Mouse (Mus musculus): ENCODE data around the gene Dazap2. TPM values are rescaled to one million over a fixed set of nuclear protein-coding genes. Genes with fewer than 3 reads are reported as not detected.

Gene Dazap2
- polyA plus RNA-seq (2017; shearing (Covaris generic)) = 100 to 1,000 TPM; 557 to 627 TPM

DNA sequence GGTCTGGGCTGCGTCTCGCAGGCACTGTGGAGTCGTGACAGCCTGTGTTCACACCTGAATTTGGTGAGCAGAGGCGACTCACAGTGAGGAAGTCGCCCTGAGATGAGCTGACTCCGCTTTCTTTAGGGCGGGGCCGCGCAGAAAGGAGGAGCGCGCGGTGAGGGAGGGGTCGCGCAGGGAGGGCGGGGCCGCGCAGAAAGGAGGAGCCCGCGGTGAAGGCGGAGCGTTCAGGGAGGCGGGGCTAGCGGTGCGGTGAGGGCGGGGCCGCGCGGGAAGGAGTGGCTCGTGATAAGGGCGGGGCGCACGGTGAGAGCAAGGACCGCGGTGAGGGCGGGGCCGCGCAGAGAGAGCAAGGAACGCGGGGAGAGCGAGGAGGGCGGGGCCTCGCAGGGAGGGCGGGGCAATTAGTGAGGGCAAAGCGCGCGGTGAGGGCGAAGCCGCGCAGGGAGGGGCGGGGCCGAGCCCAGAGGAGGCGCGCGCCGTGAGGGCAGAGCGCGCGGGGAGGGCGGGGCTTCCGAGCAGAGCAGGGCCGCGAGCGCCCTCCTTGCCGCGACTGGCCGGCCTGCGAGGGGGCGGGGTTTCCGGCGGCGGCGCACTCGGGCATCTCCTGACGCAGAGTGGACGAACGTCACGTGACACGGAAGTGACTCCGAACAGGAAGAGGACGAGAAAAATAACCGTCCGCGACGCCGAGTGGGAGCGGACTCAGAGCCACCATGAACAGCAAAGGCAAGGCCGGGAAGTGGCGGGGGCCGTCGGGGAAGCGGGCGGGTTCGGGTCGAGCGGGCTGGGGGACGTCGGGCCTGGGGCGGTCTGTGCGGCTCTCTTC is at the start of gene Dazap2:
TSS of gene Dazap2 (plus strand) at position 354 of the 829 bp plus-strand sequence.

DNA sequence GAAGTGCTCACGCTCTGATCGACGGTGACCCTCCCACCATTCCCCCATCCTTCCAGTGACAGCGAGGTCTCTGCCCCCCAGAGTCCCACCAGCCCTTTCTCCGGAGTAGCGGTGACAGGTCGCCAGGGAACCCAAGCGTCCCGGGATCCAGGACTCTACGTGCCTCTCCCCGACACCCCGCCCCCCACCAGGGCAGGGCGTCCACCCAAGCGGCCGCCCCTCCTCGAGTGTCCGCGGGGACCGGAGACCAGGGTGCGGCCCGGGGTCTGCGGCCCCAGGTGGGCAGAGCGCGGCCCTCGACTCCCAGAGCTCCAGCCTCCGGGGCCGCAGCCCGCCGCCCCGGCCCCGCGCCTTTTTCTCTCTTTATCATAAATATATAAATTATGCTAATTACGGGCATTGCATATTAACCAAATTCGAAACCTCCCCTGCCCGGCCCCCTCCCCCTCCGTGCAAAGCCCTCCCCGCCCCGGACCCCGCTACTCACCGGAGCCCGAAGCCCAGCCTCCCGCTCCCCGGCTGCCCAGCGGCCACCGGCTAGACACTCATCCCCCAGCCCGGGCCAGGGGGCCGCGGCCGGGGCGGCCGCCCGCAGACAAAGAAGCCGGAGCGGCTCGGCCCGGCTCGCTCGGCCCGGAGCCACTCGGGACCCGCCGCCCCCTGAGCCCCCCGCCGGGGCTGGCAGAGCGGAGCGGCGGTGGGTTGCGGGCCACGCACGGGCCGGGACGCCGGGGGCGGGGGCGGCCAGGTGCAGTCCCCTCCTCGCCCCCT is 15.7 kb upstream of the Dazap2 start, which contains the start of gene Pou6f1:
TSS of gene Pou6f1 (minus strand) at position 709 of the 771 bp plus-strand sequence.

DNA sequence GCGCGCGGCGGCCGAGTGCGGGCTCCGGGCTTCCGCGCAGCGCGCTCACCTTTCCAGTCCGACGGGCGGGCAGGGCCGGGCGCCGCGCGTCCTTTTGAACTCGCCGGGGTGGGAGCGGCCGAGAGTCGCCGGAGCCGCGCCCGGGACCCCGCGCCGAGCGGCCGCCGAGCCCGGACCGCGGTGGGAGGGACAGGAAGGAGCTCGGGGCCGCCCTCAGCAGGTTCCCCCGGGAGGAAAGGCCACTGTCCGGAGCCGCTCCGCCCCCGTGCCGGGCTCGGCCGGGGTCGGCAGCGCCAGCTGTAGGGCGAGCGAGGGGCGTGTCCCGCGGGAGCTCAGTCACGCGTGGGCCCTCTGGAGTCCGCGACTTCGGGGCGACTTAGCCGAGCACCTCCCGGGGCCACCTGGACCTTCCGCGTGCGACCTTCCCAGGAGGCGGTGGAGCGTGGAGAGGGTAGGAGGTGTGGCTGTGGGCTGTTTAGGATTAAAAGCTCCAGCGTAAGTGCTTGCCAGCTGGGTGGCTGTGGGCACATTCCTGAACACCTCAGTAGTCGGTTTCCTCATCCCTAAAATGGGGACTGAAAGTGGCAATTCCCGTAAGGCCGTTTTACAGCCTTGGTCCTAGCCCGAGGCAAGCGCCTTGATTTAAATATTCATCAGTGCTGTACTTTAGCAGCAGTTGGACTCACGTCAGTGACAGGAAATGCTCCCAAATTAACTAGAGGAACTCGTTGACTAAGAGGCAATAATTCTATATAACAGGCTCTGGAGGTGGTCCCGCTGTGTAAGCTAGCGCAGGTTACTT is 21.8 kb downstream of the Dazap2 start, which contains the start of gene Smagp:
TSS of gene Smagp (minus strand) at position 241 of the 802 bp plus-strand sequence.

DNA sequence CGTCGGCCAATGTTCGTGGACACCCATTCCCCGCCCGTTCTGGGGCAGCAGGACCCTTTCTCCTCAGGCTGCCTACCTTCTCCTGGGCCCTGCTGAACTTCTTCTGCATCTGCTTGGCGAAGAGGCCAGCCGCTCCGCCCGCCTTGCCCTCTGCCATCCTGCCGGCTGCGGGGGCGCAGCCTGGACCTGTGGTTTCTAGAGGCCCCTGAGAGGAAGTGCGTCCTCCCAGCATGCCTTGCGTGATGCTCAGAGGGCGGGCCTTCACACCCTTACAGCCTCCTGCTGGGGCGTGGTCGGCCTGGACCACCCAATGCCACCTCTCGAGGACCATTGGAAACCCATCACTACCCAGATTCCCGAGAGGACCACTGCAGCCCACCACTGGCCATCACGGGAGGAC is 54.2 kb downstream of the Dazap2 start, which contains the start of gene Bin2:
TSS of gene Bin2 (minus strand) at position 217 of the 400 bp plus-strand sequence.

Other genes with a start within 250 kb of the Dazap2 start
- gene Gm5475, start 193.2 kb upstream of the Dazap2 start, polyA plus RNA-seq (2017; shearing (Covaris generic)) = 1 to 10 TPM in 1 of 2 experiments, under 1 TPM in 1; 0.68 to 2.5 TPM
- gene Slc11a2, start 190.3 kb upstream of the Dazap2 start, polyA plus RNA-seq (2017; shearing (Covaris generic)) = 10 to 100 TPM; 23.2 to 36.7 TPM
- 10 to 100 TPM; 38.1 to 40.7 TPM for gene Letmd1, start 146.3 kb upstream of the Dazap2 start, polyA plus RNA-seq (2017; shearing (Covaris generic))
- 1 to 10 TPM; 4.3 to 8.5 TPM for gene Csrnp2, start 119.9 kb upstream of the Dazap2 start, polyA plus RNA-seq (2017; shearing (Covaris generic))
- gene Tfcp2, start 63.3 kb upstream of the Dazap2 start, polyA plus RNA-seq (2017; shearing (Covaris generic)) = 10 to 100 TPM in 1 of 2 experiments, 1 to 10 TPM in 1; 10.0 to 10.5 TPM
- gene Pou6f1, start 15.4 kb upstream of the Dazap2 start, polyA plus RNA-seq (2017; shearing (Covaris generic)) = 10 to 100 TPM; 20.7 to 34.9 TPM
- gene Smagp, start 21.6 kb downstream of the Dazap2 start, polyA plus RNA-seq (2017; shearing (Covaris generic)) = 1 to 10 TPM in 1 of 2 experiments, under 1 TPM in 1; 0.82 to 1.4 TPM
- 100 to 1,000 TPM; 640 to 761 TPM for gene Bin2, start 54.2 kb downstream of the Dazap2 start, polyA plus RNA-seq (2017; shearing (Covaris generic))
- 10 to 100 TPM in 1 of 2 experiments, 1 to 10 TPM in 1; 4.3 to 14.3 TPM for gene Cela1, start 72.6 kb downstream of the Dazap2 start, polyA plus RNA-seq (2017; shearing (Covaris generic))
- gene Galnt6, start 114.0 kb downstream of the Dazap2 start, polyA plus RNA-seq (2017; shearing (Covaris generic)) = 100 to 1,000 TPM; 148 to 178 TPM
- 10 to 100 TPM; 12.1 to 17.9 TPM for gene Slc4a8, start 146.4 kb downstream of the Dazap2 start, polyA plus RNA-seq (2017; shearing (Covaris generic))

Data from inflammation-experienced regulatory T-cells (primary cell).